Mouse (Mus musculus) cerebellum, adult (tissue): ENCODE measurements at regions not wholly inside any gene's neighbourhood (a gene's known extent, or its start where the extent isn't known, plus 50 kb on each side); places are given as distances from the start of the nearest gene placed in this dataset.
"Not testable (repeated sequence)": the region's sequence is repeated elsewhere in the genome, so short reads cannot be mapped to it uniquely, and the experiment has no call there.

Experiments
- ATAC-seq: cut with Nextera tagmentation; 2 replicates; pipeline ENCODE4 v1.9.2; 2017; ENCODE audit warnings: mild to moderate bottlenecking, moderate library complexity, mixed read lengths; ENCODE audit not compliant: insufficient number of reproducible peaks, low FRiP score, low TSS enrichment

- no peak for ATAC-seq
Measured at GRCm38 (mm10) chr5:149815879-149816278, 137.8 kb downstream of the B3glct start.

- ATAC-seq: no peak
Measured at GRCm38 (mm10) chr5:149818812-149819211, 140.8 kb downstream of the B3glct start.

GRCm38 (mm10) chr5:149823821-149824220 is 145.8 kb downstream of the B3glct start:
- no peak for ATAC-seq

- no peak for ATAC-seq
Measured at GRCm38 (mm10) chr5:149827599-149827998, 149.6 kb downstream of the B3glct start.

- ATAC-seq: 0 out of 2 replicates have a peak, but pooled peaks have one; percentile 49
Measured at GRCm38 (mm10) chr5:149831122-149831861, 153.3 kb downstream of the B3glct start.

- no peak for ATAC-seq
Measured at GRCm38 (mm10) chr5:149837379-149837778, 159.3 kb downstream of the B3glct start.

GRCm38 (mm10) chr5:149842491-149842890 is 164.5 kb downstream of the B3glct start:
- ATAC-seq: no peak

- no peak for ATAC-seq
Measured at GRCm38 (mm10) chr5:149843310-149843709, 165.3 kb downstream of the B3glct start.

- no peak for ATAC-seq
Measured at GRCm38 (mm10) chr5:149845256-149845655, 167.2 kb downstream of the B3glct start.

GRCm38 (mm10) chr5:149848465-149848864 is 170.0 kb upstream of the Rxfp2 start:
- ATAC-seq: no peak

- ATAC-seq: no peak
Measured at GRCm38 (mm10) chr5:149851011-149851410, 167.5 kb upstream of the Rxfp2 start.

- ATAC-seq: no peak
Measured at GRCm38 (mm10) chr5:149852516-149852915, 166.0 kb upstream of the Rxfp2 start.

- no peak for ATAC-seq
Measured at GRCm38 (mm10) chr5:149856101-149856500, 162.4 kb upstream of the Rxfp2 start.

- no peak for ATAC-seq
Measured at GRCm38 (mm10) chr5:149857019-149857418, 161.5 kb upstream of the Rxfp2 start.

- no peak for ATAC-seq
Measured at GRCm38 (mm10) chr5:149861489-149861962, 156.9 kb upstream of the Rxfp2 start.

- ATAC-seq: no peak
Measured at GRCm38 (mm10) chr5:149867926-149868325, 150.5 kb upstream of the Rxfp2 start.

GRCm38 (mm10) chr5:149869441-149869840 is 149.0 kb upstream of the Rxfp2 start:
- ATAC-seq: no peak

GRCm38 (mm10) chr5:149870596-149870995 is 147.9 kb upstream of the Rxfp2 start:
- no peak for ATAC-seq

- no peak for ATAC-seq
Measured at GRCm38 (mm10) chr5:149871521-149871920, 147.0 kb upstream of the Rxfp2 start.

GRCm38 (mm10) chr5:149873482-149874002 is 144.9 kb upstream of the Rxfp2 start:
- no peak for ATAC-seq

- ATAC-seq: no peak
Measured at GRCm38 (mm10) chr5:149874342-149874741, 144.1 kb upstream of the Rxfp2 start.

- not testable (repeated sequence) for ATAC-seq
Measured at GRCm38 (mm10) chr5:149892453-149892852, 126.0 kb upstream of the Rxfp2 start.
